Mouse (Mus musculus): ENCODE results near the gene Wdr59.

Wdr59 gene

DNA sequence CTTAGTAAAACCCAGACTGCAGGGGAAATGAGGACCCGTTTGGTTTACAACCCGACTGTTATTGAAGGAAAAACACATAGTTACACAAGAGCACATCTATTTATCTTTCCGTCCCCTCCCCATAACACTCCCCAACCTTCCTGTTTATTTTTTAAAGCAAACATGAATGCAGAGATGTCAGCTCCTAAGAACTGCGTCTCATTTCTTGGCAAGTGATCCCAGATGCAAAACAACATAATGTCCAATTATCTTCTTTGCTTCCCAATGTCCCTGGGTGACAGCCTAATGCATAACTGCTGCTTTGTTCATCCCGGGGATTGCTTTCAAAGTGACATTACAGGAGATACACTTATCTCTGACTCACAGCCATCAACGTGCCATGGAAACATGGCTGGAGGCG, 30.7 kb downstream of the Wdr59 start:
- no peak for DNase-seq (ENCODE audit: low read depth)

DNA sequence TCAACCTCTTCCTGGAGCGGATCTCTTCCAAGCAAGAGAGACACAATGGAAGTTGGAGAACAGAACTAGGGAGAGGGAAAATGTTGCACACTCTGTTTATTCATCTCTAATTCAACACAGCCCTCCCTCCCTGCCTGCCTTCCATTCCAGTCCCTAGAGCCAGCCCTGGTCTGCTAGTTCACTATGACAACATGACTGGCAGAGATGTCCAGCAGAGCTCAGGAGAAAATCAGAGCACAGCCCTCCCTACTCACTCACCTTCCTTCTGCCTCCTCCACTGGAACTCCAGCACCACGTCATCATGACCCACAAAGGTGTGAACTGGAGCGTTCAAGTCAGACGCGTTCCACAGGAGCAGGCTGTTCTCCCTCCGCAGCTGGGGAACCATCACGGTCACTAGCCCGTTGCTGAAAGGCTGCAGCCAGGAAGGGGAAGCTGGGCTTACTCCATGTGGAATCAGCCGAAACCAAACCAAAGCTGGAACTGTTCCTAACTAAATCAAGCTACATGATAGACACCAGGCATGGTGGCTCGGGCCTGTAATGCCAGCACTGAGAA, 31.8 kb downstream of the Wdr59 start:
- DNase-seq (ENCODE audit: low read depth): no peak

DNA sequence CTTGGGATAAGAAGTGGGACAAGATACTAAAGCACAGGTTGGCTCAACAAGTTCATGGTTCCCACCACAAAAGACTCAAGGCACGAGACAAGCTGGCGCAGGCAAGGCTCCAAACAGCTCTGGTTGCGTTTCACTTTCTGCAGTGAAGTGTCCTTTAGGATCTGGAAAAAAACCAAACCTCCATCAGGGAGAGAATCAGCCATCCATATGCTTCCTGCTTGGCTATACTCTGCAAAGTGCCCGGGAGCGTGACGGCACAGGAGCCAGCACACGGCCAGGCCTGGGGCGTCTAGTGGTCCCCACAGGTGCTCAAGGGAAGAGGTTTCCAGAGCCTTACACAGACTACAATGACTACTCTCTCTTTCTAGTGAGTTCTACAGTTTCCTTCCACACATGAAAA, 41.2 kb downstream of the Wdr59 start:
- no peak for DNase-seq (ENCODE audit: low read depth)

DNA sequence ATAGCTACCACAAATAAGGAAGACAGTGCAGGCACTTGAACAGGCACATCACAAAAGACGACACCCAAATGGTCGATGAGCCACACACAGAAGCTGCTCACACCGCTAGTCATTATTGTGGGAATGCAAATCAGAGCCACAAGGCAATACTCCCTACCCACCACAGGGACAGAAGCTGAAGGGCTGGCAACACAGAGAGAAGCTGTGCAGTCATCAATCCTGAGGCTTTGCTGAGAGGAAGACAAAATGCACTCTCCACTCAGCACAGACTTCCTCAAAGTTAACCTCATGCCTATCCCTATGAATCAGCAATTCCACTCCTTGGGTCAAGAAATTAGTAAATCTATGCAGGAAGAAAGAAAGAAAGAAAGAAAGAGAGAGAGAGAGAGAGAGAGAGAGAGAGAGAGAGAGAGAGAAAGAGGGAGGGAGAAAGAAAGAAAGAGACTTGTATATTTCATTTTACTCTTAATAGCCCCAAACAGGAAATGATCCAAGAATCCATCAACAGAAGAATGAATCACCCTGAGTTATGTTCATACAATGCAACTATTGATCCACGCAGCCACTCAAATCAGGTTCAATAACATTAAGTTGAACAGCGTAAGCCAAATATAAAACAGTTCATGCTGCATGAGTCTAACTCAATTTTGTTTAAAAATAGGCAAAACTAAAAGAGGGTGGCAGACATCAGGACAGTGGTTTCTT, 44.0 kb downstream of the Wdr59 start:
- no peak for DNase-seq (ENCODE audit: low read depth)

DNA sequence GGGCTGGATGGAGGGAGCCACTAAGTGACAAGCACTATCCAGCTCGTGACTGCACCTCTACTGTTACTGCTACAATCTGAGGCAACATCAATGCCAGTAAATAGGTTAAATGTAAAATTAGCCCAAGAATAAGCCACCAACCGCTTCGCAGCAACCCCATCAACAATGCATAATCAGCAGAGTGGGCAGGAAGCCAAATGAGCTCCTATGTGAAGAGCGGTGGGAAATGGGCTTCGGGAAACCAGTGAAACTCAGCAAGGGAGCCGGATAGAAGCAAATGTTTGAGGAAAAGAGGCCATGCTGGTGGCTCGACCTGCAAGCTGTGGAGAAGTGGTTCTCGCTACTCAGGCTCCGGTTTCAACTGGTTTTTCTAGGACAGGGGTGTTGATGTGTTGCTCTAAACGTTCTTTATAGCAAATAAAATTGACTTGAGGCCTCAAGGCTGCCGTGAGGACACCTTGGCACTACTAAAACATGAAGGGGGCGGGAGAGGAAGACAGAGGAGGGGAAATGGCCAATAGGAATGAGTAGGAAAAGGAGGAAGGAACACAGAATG, 50.3 kb downstream of the Wdr59 start:
- no peak for DNase-seq (ENCODE audit: low read depth)

DNA sequence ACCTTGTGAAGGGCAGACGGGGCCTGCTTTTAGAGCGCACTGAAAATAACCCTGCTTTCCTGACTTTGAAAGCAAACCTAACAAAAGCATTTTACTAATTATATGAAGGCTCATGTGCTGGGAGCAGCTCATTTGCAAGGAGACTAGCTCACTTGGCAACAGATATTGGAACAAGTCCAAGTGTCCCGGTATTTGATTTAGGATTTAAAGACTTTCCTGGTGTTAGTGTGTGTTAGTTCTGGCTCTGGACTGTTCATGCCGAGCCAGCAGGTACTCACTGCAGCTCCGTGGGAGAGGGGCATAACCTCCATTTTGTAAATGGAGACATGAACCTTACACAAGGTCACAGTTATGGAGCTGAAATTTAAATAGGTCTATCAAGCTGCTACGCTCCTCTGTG, 52.9 kb downstream of the Wdr59 start:
- DNase-seq (ENCODE audit: low read depth): no peak

DNA sequence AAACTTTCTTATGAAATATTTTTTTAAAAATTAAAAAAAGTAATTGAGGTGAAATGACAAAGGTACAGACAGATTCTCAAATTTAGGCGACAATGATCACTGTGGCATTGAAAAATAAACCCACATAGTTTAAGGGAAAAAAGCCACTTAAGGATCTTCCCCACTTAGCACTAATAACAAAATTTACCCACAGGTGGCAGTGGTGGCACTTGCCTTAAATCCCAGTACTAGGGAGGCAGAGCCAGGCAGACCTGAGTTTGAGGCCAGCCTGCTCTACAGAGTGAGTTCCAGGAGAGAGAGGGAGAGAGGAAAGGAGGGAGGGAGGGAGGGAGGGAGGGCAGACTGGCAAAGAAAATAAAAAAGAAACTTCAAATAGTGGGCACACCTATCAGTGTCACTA, 56.6 kb downstream of the Wdr59 start:
- no peak for DNase-seq (ENCODE audit: low read depth)

DNA sequence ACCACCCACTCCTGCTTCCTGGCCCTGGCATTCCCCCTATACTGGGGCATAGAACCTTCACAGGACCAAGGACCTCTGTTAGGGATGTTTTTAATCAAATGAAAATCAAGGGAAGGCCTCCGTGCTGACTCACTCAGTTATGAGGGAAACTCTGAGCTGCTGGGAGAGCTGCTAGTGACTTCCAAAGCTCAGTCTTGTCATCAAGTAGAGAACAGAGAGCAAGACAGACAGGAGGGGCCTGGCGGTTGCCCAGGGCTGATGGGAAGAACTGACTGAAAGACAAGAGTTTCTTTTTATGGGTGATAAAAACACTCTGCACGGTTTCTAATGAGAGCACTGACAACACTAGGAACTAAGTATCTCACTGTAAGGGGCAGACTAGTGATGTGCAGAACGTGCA, 57.4 kb downstream of the Wdr59 start:
- no peak for DNase-seq (ENCODE audit: low read depth)

DNA sequence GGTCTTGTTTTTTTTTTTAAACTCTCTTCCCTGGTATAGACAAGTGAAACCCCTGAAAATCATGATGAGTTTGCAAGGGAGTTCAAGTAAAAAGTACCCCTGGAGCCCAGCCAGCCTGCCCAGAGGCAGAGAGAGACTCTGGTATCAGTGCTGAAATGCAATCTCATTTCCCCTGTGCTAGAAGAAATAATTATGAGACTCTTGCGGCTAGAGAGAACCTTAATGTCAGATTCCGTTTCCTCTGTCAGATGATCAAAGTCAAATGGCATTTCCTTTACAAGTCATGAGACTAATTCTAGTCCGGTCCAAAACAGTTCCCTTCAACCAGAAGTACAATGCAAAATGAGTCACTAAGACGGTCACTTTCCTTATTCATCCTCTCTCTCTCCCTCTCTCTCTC, 72.2 kb downstream of the Wdr59 start:
- no peak for DNase-seq (ENCODE audit: low read depth)

DNA sequence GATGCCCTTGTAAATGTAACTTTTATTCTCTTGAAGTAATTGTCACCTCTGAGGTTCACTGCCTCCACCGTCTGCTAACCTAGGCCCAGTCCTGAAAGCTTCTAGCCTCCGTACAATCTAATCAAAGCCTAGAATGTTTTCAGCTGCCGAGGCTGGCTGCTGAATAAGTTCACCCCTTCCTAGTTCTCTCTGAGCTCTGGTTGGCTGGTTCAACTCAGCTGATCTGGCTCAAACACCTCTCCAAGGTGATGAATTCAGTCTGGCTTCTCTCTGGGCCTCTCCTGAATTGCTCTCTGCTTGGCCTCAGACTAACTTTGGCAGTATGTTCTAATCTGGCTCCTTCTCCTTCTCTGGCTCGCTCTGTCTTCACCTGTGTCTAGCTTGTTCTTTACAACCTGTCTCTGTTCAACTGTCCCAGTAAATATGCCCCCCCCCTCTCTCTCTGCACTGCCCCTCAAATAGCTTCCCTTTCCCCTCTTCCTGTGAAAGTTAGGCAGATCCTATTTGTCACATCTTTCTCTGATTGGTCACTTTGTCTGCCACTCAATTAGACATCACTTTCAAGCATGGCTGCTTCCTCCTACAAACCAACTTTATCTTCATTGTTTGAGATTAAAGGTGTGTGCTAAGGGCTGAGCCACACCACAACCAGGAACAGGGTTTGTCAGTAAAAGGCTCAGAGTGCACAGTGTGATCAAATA, 75.8 kb downstream of the Wdr59 start:
- no peak for DNase-seq (ENCODE audit: low read depth)

DNA sequence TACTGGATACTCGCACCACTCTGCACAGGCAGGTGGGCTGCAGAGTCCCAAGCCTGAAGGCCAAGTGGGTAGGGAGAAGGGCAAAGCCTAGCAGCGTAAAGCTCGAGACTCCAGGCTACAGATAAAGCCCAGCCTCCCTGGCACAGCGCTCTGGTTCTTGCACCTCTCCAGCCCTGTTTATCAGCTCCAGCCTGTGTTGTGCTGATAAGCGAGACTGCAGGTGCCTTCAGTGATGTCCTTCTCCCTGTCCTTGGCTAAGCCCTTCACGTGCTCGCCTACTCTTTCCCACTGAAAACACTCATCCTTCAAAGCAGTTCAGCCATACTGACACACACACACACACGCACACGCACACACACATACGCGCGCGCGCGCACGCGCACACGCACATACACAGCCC, 76.3 kb downstream of the Wdr59 start:
- peak; percentile 71 for DNase-seq (ENCODE audit: low read depth)

DNA sequence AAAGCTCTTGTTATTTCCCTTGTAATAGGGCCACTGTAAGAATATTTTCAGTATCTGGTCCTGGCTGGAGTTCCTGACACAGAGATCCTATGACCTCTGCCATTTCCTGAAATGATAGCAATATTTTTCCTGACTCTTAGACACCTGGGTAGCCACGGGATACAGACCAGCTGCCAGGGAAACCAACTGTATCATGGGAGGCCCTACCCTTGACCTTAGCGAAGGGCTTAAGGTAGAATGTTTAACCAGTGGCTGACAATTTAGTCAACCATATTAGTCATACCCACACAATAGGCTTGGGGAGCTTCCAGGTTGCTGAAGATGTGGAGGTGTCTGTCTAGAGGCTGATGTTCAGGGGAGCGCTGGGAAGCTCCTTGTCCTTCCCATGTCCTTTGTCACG, 77.6 kb downstream of the Wdr59 start:
- no peak for DNase-seq (ENCODE audit: low read depth)

DNA sequence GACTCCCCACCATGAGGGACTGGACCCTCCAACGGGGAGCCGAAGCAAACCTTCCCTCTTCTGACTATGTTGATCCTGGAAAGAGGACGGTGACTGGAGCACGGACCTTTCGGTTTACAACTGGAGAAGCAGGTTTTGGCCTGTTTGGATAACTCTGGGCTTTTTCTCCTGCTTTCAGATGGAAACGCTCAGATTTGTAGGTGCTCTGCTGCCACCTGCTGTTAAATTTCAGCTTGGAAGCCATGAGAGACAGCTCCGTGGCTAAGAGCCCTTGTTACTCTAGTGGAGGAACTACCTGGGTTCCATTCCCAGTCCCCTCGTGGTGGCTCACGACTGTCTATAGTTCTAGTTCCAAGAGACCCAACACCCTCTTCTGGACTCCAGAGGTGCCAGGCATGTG, 82.7 kb downstream of the Wdr59 start:
- DNase-seq (ENCODE audit: low read depth): peak; percentile 41

DNA sequence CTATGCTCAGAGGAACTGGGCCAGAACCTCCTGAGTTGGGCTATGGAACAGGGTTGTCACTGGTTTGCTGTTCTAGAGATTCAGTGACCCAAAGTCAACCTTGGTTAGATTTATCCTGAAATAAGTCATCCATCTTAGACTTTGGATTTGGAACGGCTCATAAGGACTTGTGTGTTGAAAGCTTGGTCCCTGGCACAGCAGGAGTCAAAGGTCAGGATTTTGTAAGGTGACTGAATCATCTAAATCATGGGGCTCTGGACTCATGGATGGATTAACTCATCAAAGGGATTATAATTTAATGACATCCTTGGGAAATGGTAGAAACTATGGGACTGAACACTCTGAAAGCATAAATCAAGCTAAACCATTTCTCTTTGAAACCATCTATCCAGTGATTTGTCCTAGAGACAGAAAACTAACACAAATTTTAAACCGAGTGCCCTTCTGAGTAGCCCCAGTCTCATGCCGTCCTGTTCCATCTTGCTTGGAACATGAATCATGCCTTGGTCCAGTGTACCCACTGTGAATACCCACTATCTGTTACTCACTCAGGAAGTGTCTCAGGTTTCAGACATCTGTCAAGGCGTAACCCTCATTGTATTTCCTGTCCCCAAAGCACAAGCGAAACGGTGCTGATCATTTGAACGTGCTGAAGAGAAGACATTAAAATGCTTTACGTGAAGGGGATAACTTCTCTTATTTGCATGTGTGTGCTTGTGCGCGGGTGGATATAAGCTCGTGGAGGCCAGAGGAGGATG, 86.6 kb downstream of the Wdr59 start:
- no peak for DNase-seq (ENCODE audit: low read depth)

DNA sequence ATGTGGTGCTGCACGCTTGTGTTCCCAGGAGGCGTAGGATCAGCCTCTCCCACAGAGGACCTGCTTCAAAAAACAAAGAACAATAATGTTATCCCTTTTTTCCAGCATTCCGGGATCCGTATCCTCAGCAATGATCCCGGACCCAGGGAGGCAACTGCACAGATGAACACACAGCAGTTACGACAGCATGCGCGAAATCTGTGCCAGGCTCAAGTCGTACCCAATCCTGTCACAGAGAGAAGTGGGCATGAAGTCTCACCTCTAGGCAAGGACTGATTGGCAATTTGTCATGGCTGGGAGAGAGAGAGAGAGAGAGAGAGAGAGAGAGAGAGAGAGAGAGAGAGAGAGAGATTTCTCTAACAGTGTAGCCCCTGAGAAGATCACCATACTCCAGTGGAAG, 97.2 kb downstream of the Wdr59 start:
- DNase-seq (ENCODE audit: low read depth): no peak

DNA sequence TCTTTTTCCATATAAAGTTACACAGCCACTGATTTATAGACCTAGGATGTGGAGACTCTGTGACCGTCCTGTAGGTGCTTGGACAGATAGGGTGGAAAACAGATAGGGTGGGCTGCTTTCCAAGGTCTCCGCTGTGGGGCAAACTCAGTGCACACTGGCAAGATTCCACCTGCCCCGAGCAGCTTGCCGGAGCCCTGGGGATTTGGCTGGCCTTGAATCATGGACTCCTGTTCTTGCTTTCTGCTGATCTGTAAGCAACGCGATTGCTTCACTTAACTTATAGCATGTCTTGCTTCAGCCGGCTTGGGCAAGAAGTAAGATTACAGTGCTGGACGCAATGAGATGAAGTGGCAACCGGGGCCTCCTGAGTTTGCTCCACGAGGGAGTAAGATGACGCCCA, 97.7 kb downstream of the Wdr59 start:
- DNase-seq (ENCODE audit: low read depth): no peak

DNA sequence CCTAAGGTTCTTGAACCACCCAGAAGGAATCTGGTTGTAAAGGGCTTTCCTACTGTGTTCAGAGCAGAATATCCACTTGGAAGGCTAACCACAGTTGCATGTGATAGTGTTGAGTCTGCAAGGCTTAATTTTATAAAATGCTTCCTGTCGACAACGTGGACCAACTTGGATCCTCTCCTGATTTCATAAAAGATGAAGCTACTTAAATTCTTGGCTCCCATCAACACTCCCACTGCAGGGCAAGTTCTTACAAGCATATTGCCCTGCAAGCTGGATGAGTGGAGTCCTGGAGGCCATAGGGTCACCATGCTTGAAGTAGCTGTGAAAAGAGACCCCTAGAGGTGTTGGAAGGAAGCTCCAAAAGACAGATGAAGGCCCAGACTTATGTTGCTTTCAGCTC, 99.3 kb downstream of the Wdr59 start:
- no peak for DNase-seq (ENCODE audit: low read depth)

DNA sequence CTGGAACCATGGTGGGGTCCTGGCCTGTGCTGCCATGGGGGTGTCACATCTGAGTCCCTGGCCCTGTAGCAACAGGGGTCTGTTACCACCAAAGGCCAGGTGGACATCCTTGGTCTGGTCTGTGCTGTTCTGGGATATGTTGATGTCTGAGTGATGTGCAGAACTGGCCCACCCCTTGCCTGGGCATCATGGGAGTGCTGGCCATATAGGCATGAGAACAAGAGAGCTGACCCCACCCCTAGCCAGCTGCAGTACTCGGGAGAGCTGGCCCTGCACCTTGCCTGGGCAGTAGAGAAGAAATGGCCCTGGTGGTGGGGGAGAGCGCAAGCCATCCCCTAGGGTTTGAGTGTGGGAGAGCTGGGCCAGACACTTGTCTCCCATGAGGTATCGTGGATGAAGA, 102.7 kb downstream of the Wdr59 start:
- no peak for DNase-seq (ENCODE audit: low read depth)

DNA sequence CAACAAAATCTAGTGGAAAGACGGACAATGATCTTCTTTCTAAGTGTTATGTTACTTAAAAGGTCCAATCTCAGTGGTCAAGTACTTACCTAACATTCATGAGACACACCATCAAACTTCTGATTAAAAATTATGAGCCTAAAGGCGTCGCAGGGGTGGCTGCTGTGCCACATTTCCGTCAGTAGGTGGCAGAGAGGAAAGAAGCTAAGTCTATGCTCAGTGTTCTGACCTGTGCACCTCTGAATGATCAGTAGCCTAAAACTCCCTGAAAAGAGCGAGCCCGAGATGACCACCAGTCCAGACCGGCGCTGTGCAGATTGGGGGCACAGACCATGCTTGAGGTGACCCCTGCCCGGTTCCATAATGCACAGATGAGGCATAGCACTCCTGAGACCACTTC, 103.3 kb downstream of the Wdr59 start:
- DNase-seq (ENCODE audit: low read depth): no peak

DNA sequence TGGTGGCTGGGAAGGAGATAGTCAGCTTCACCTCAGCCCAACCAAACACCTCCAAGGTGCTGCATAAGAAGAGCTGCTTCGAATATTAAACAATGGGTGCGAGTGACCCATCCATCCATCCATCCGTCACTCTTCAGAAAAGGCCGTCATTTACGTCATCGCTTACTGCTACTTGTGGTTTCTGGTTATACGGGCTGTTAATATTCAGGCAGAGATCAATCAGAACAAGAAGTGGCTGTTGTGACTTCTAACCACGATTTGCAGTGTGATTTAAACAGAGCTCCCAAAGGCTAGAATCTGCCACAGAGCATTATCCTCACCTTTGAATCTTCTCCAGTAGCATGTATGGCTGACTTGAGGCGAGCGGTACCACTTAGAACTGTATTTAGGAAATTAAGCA, 104.7 kb downstream of the Wdr59 start:
- no peak for DNase-seq (ENCODE audit: low read depth)

DNA sequence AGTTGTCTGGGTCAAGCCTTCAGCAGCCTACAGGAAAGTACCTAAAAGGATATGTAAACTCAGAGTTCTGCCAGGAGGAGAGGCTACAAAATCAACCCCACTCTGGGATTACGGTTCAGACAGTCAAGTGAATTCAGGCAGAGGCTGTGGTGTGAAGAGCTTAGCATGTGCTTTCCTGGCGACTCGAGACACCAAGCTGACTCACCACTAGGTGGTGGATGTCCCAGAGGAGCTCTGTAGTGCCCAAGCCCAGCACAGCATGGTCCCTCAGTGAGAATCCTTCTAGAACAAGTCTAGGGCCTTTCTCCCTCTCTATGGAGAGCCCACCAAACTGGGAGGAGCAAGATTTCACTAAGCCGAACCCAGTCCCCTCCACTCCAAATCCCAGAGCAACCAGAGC, 118.5 kb downstream of the Wdr59 start:
- DNase-seq (ENCODE audit: low read depth): no peak
